Mouse (Mus musculus): ENCODE measurements around the gene Cnn1. TPM values are rescaled to one million over a fixed set of nuclear protein-coding genes. Genes with fewer than 3 reads are reported as not detected.

Gene Cnn1
- total and polyA plus RNA-seq, 3 experiments = 0.06 to 0.19 TPM; not detected in 1

DNA sequence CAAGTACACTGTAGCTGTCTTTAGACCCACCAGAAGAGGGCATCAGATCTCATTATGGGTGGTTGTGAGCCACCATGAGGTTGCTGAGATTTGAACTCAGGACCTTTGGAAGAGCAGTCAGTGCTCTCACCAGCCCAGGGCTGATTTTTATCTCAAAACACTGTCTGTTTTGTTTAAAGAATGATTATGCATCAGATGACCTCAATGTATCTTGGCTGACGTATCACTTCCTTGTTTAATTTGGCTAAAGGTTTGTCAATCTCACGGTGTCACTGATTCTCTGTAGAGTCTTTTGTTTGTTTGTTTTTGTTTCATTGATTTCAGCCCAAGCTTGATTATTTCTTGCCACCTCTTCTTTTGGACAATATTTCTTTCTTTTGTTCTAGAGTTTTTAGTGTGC is 51.9 kb downstream of the Cnn1 start (continued):
- TF ChIP-seq NRF1 (IDR thresholded peaks at IDR 0.05; ENCODE audit: insufficient read depth, low read depth, low read length, poor library complexity, severe bottlenecking) (no peak), POLR2AphosphoS5 (IDR thresholded peaks at IDR 0.05; ENCODE audit: borderline replicate concordance, low read depth, low read length) (no peak), POLR2AphosphoS2 (IDR thresholded peaks at IDR 0.05; ENCODE audit: low read length) (no peak)

- Histone ChIP-seq H3K79me2 (ENCODE audit: control insufficient read depth, insufficient read depth, low read length, poor library complexity) (peaks cover 8% of the 10 kb centered on the region), H3K9ac (ENCODE audit: control insufficient read depth, low read depth, low read length, poor library complexity, severe bottlenecking) (no peak overlapping the region), H3K4me1 (ENCODE audit: control insufficient read depth in 1 of 2, insufficient read depth in 2 of 2, low read length in 2 of 2) (peaks cover 7 to 22% of the 10 kb centered on the region in 2 experiments), H3K36me3 (ENCODE audit: control insufficient read depth in 1 of 2, insufficient read depth in 2 of 2, low read length in 2 of 2) (peaks cover 0 to 10% of the 10 kb centered on the region in 2 experiments; a peak in 2 of 4 replicates), H3K27ac (ENCODE audit: control insufficient read depth, low read depth, low read length) (no peak overlapping the region), H3K4me3 (ENCODE audit: control insufficient read depth in 1 of 2, insufficient read depth in 1 of 2, low read depth in 2 of 2, low read length in 2 of 2) (no peak overlapping the region), H3K27me3 (ENCODE audit: control insufficient read depth in 1 of 2, insufficient read depth in 2 of 2, low read length in 2 of 2) (no peaks in the 10 kb centered on the region), H3K9me3 (replicated peaks; ENCODE audit: insufficient read depth, low read length) (no peaks in the 10 kb centered on the region)
- peak; percentile 44 to 81 (median 61) for TF ChIP-seq CTCF (IDR thresholded peaks at IDR 0.05 in 2 of 3, conservative IDR thresholded peaks at IDR 0.05 in 1 of 3; ENCODE audit: control insufficient read depth in 1 of 3, insufficient read depth in 1 of 3, low read depth in 2 of 3, low read length in 3 of 3, poor library complexity in 1 of 3, severe bottlenecking in 1 of 3)
- no peak for TF ChIP-seq TCF12 (IDR thresholded peaks at IDR 0.05; ENCODE audit: low read depth, low read length)
- TF ChIP-seq SMC3 (IDR thresholded peaks at IDR 0.05; ENCODE audit: low read depth, low read length) = peak; percentile 25; the same call in 1 of the 2 replicates
- peak; percentile 78 for DNase-seq (ENCODE audit: low read depth, low spot score)
These were observed 54.8 kb downstream of the Cnn1 start for GRCm38 (mm10) chr9:22153810-22154209.

DNA sequence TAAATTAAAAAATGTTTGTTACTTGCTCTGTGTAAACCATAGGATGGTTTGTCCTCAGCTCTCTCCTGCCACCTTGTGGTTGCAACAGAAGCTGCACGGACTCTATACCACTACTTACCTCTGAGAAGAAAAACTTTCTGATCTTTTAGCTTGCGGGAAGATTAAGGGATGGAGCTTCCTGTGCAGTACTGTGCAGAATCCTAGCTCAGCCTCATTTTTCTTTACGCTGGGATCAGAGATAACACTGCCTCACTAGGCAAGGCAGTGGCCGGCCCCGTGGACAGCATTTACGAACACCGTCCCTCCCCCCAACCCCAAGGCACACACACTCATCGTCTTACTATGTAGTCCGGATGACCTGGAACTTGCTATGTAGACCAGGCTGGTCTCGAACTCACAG is 56.6 kb downstream of the Cnn1 start:
- peak overlapping the region; percentile 53 for H3K9ac ChIP-seq (ENCODE audit: control insufficient read depth, low read depth, low read length, poor library complexity, severe bottlenecking)
- peak; percentile 100 for DNase-seq (ENCODE audit: low read depth, low spot score)
- H3K27ac ChIP-seq (ENCODE audit: control insufficient read depth, low read depth, low read length) = peak overlapping the region; percentile 22
- peaks cover 8% of the 10 kb centered on the region for H3K79me2 ChIP-seq (ENCODE audit: control insufficient read depth, insufficient read depth, low read length, poor library complexity)
- H3K4me1 ChIP-seq (ENCODE audit: control insufficient read depth in 1 of 2, insufficient read depth in 2 of 2, low read length in 2 of 2) = peaks cover 3 to 11% of the 10 kb centered on the region in 2 experiments; a peak in 2 of 4 replicates
- peak overlapping the region; percentile 48 to 56 for H3K4me3 ChIP-seq (ENCODE audit: control insufficient read depth in 1 of 2, insufficient read depth in 1 of 2, low read depth in 2 of 2, low read length in 2 of 2)
- H3K9me3 ChIP-seq (replicated peaks; ENCODE audit: insufficient read depth, low read length) = no peaks in the 10 kb centered on the region
- H3K36me3 ChIP-seq (ENCODE audit: control insufficient read depth in 1 of 2, insufficient read depth in 2 of 2, low read length in 2 of 2) = peaks cover 0 to 2% of the 10 kb centered on the region in 2 experiments; a peak in 1 of 4 replicates
- no peaks in the 10 kb centered on the region for H3K27me3 ChIP-seq (ENCODE audit: control insufficient read depth in 1 of 2, insufficient read depth in 2 of 2, low read length in 2 of 2)
- TF ChIP-seq CTCF (IDR thresholded peaks at IDR 0.05 in 2 of 3, conservative IDR thresholded peaks at IDR 0.05 in 1 of 3; ENCODE audit: control insufficient read depth in 1 of 3, insufficient read depth in 1 of 3, low read depth in 2 of 3, low read length in 3 of 3, poor library complexity in 1 of 3, severe bottlenecking in 1 of 3) = peak; percentile 94 to 100 (median 100)
- peak; percentile 62 for TF ChIP-seq GATA1 (IDR thresholded peaks at IDR 0.05; ENCODE audit: low read depth, low read length)
- TF ChIP-seq MAFK (IDR thresholded peaks at IDR 0.05; ENCODE audit: borderline replicate concordance, low read depth, low read length) = no peak
- peak; percentile 14; the same call in 1 of the 2 replicates for TF ChIP-seq MYC (IDR thresholded peaks at IDR 0.05; ENCODE audit: low read depth, low read length)
- no peak for TF ChIP-seq USF2 (IDR thresholded peaks at IDR 0.05; ENCODE audit: borderline replicate concordance in 1 of 2, insufficient read depth in 1 of 2, low read depth in 1 of 2, low read length in 2 of 2)
- no peak for TF ChIP-seq MAX (IDR thresholded peaks at IDR 0.05; ENCODE audit: low read length)
- no peak; a peak in 1 of 4 replicates for TF ChIP-seq EP300 (IDR thresholded peaks at IDR 0.05; ENCODE audit: low read depth in 1 of 2, low read length in 2 of 2)
- TF ChIP-seq CHD1 (IDR thresholded peaks at IDR 0.05; ENCODE audit: low read depth, low read length) = no peak
- TF ChIP-seq UBTF (IDR thresholded peaks at IDR 0.05; ENCODE audit: borderline replicate concordance, insufficient read depth, low read depth, low read length) = no peak
- TF ChIP-seq SIN3A (IDR thresholded peaks at IDR 0.05; ENCODE audit: low read length) = peak; percentile 94
- no peak for TF ChIP-seq KAT2A (conservative IDR thresholded peaks at IDR 0.05; ENCODE audit: low read depth, low read length)
- TF ChIP-seq MEF2A (IDR thresholded peaks at IDR 0.05; ENCODE audit: extremely low read depth, insufficient replicate concordance, low read depth, low read length, poor library complexity, severe bottlenecking) = no peak
- TF ChIP-seq SMC3 (IDR thresholded peaks at IDR 0.05; ENCODE audit: low read depth, low read length) = peak; percentile 98
- no peak for TF ChIP-seq USF1 (IDR thresholded peaks at IDR 0.05; ENCODE audit: low read depth, low read length)
- peak; percentile 96 for TF ChIP-seq ZC3H11A (IDR thresholded peaks at IDR 0.05; ENCODE audit: low read depth, low read length)
- no peak for TF ChIP-seq ETS1 (IDR thresholded peaks at IDR 0.05; ENCODE audit: low read depth, low read length)
- no peak for TF ChIP-seq MYB (IDR thresholded peaks at IDR 0.05; ENCODE audit: low read depth, low read length)
- TF ChIP-seq TBP (IDR thresholded peaks at IDR 0.05; ENCODE audit: low read depth, low read length) = peak; percentile 90
- peak; percentile 71 for TF ChIP-seq HCFC1 (IDR thresholded peaks at IDR 0.05; ENCODE audit: low read depth, low read length)
- 0 out of 2 replicates have a peak, but pooled peaks have one; percentile 8 for TF ChIP-seq RCOR1 (IDR thresholded peaks at IDR 0.05; ENCODE audit: low read depth, low read length)
- no peak for TF ChIP-seq NELFE (IDR thresholded peaks at IDR 0.05; ENCODE audit: low read depth, low read length)
- no peak for TF ChIP-seq POLR2AphosphoS2 (IDR thresholded peaks at IDR 0.05; ENCODE audit: low read length)
- TF ChIP-seq MAZ (IDR thresholded peaks at IDR 0.05; ENCODE audit: low read depth, low read length) = peak; percentile 23
- TF ChIP-seq GABPA (IDR thresholded peaks at IDR 0.05; ENCODE audit: low read depth, low read length) = no peak
- TF ChIP-seq MXI1 (IDR thresholded peaks at IDR 0.05; ENCODE audit: low read depth, low read length) = peak; percentile 85
